Mouse (Mus musculus) large intestine, adult 2 months (tissue): ENCODE measurements around the gene G3bp1. TPM values are rescaled to one million over a fixed set of nuclear protein-coding genes. Genes with fewer than 3 reads are reported as not detected.

ENCODE experiments used
- DNase-seq: peaks from one replicate; pipeline ENCODE4 v3.0.0-alpha.2; 2012; ENCODE audit warnings: low read depth, low spot score
- WGBS: fragments of 180-500 bp; shearing (Covaris S2); methylation state at CpG from one replicate; pipeline ENCODE4 v1.1.7; 2018; 5-methylcytosine and 5-hydroxymethylcytosine counted together
- polyA plus RNA-seq: library from polyadenylated mRNA; depleted of rRNA; stranded (reverse); fragments of >200 nt; gene quantifications from 2 replicates; pipeline ENCODE4 v1.2.3, GENCODE M21; 2012; rRNA removed

Gene G3bp1
- polyA plus RNA-seq, 1 experiment, result 25.7 TPM

GRCm38 (mm10) chr11:55533378-55533777 is 63.9 kb downstream of the G3bp1 start:
- no peak for DNase-seq
- WGBS, result 63% methylated on average over 5 of the region's 5 CpGs

- DNase-seq, result no peak
- 46% methylated on average over 2 of the region's 2 CpGs for WGBS
These were observed 65.3 kb downstream of the G3bp1 start for GRCm38 (mm10) chr11:55534766-55535165.

GRCm38 (mm10) chr11:55542128-55542527 is 72.6 kb downstream of the G3bp1 start:
- no peak for DNase-seq

GRCm38 (mm10) chr11:55542671-55543070 is 73.2 kb downstream of the G3bp1 start:
- 59% methylated on average over 4 of the region's 4 CpGs for WGBS
- DNase-seq, result no peak

More at GRCm38 (mm10) chr11:55542128-55542527, 72.6 kb downstream of the G3bp1 start:
- WGBS, result 56% methylated on average over 7 of the region's 7 CpGs

- 87% methylated on average over 1 of the region's 1 CpGs for WGBS
- no peak for DNase-seq
These were observed 76.2 kb downstream of the G3bp1 start for GRCm38 (mm10) chr11:55545690-55546089.

Other genes with a start within 250 kb of the G3bp1 start
- 0.01 TPM in 2 replicates for gene Fat2, start 133.1 kb upstream of the G3bp1 start, polyA plus RNA-seq
- 441 and 450 TPM in 2 replicates for gene Sparc, start 46.5 kb upstream of the G3bp1 start, polyA plus RNA-seq
- gene Atox1, start 8.4 kb upstream of the G3bp1 start, polyA plus RNA-seq, result 388 and 447 TPM in 2 replicates
- gene Glra1, start 138.5 kb downstream of the G3bp1 start, polyA plus RNA-seq, result not detected in 2 replicates